Mouse (Mus musculus): Measurements from ENCODE around the gene Hist1h4i.
"Not testable (repeated sequence)": the region's sequence is repeated elsewhere in the genome, so short reads cannot be mapped to it uniquely, and the experiment has no call there.

Gene Hist1h4i

GRCm38 (mm10) chr13:22041142-22041536 lies at the start of gene Hist1h4i:
Hist1h4i (minus strand) TSS chr13:22041362.
- CTCF ChIA-PET: interaction anchor here (1.5 kb wide), 1 partner anchor 12 kb away, joined by 4 read pairs; no protein-coding TSS in a partner anchor

GRCm38 (mm10) chr13:22084140-22084539 lies 43.0 kb upstream of the Hist1h4i start, which contains the start of gene Vmn1r188:
Vmn1r188 (plus strand) TSS chr13:22084440.
- CTCF ChIA-PET: not testable (repeated sequence)

- CTCF ChIA-PET: no interaction called here
These were observed 22.3 kb upstream of the Hist1h4i start for GRCm38 (mm10) chr13:22063468-22063867.

GRCm38 (mm10) chr13:22061422-22061821 lies 20.3 kb upstream of the Hist1h4i start:
- CTCF ChIA-PET: no interaction called here

GRCm38 (mm10) chr13:22053754-22054153 lies 12.6 kb upstream of the Hist1h4i start:
- CTCF ChIA-PET: no interaction called here

- CTCF ChIA-PET: interaction anchor here (0.7 kb wide), 1 partner anchor 336 kb away, joined by 3 read pairs; no protein-coding TSS in a partner anchor
These were observed 10.3 kb upstream of the Hist1h4i start for GRCm38 (mm10) chr13:22051523-22051859.

- CTCF ChIA-PET: no interaction called here
These were observed 9.7 kb upstream of the Hist1h4i start for GRCm38 (mm10) chr13:22050591-22051522.

- CTCF ChIA-PET: no interaction called here
These were observed 8.7 kb upstream of the Hist1h4i start for GRCm38 (mm10) chr13:22049737-22050440.

GRCm38 (mm10) chr13:22049041-22049440 lies 7.9 kb upstream of the Hist1h4i start:
- CTCF ChIA-PET: interaction anchor here (0.5 to 0.7 kb wide), 3 partner anchors 56 to 1402 kb away, joined by 3 to 16 read pairs (median 6); no protein-coding TSS in a partner anchor

GRCm38 (mm10) chr13:22045311-22045710 lies 4.1 kb upstream of the Hist1h4i start:
- CTCF ChIA-PET: no interaction called here

GRCm38 (mm10) chr13:22044432-22045155 lies 3.4 kb upstream of the Hist1h4i start:
- CTCF ChIA-PET: interaction anchor here (0.6 kb wide), 1 partner anchor 114 kb away, joined by 4 read pairs; no protein-coding TSS in a partner anchor

- CTCF ChIA-PET: interaction anchor here (0.6 to 1.1 kb wide), 6 partner anchors 8 to 1389 kb away, joined by 3 to 14 read pairs (median 4); partner anchors contain the start of genes Hist1h2ah and Hist1h2bk
These were observed 2.6 kb upstream of the Hist1h4i start for GRCm38 (mm10) chr13:22043503-22044431.

GRCm38 (mm10) chr13:22042568-22043502 lies 1.7 kb upstream of the Hist1h4i start, which contains the start of the genes Hist1h2ag and Hist1h2bj:
Hist1h2ag (minus strand) TSS chr13:22042944.
Hist1h2bj (plus strand) TSS chr13:22043214.
- CTCF ChIA-PET: interaction anchor here (0.7 to 1.1 kb wide), 3 partner anchors 7 to 1390 kb away, joined by 3 read pairs; partner anchors contain the start of genes Hist1h2ah and Hist1h2bk

GRCm38 (mm10) chr13:22041651-22042567 lies 747 bp upstream of the Hist1h4i start:
- CTCF ChIA-PET: interaction anchor here (0.7 kb wide), 1 partner anchor 1419 kb away, joined by 3 read pairs; no protein-coding TSS in a partner anchor

- CTCF ChIA-PET: interaction anchor here (1.5 kb wide), 1 partner anchor 11 kb away, joined by 4 read pairs; no protein-coding TSS in a partner anchor
These were observed 559 bp downstream of the Hist1h4i start for GRCm38 (mm10) chr13:22040464-22041141.

GRCm38 (mm10) chr13:22039951-22040463 lies 1.2 kb downstream of the Hist1h4i start:
- CTCF ChIA-PET: interaction anchor here (0.6 to 1.5 kb wide), 3 partner anchors 9 to 1356 kb away, joined by 3 to 4 read pairs (median 4); no protein-coding TSS in a partner anchor

- CTCF ChIA-PET: interaction anchor here (1.1 kb wide), 1 partner anchor 8 kb away, joined by 4 read pairs; no protein-coding TSS in a partner anchor
These were observed 1.8 kb downstream of the Hist1h4i start for GRCm38 (mm10) chr13:22039364-22039763.

Data from spleen, embryonic (tissue).